Mouse (Mus musculus) small intestine, adult 10 weeks (tissue): ENCODE results near the gene Slc13a4. TPM values are rescaled to one million over a fixed set of nuclear protein-coding genes. Genes with fewer than 3 reads are reported as not detected.

Experiments used
- polyA plus RNA-seq: library from polyadenylated mRNA; stranded (reverse); fragments of 350-450 nt; fragmentation: Illumina TruSeq; extraction: RNeasy Lipid Tissue Mini Kit (QIAGEN cat#74804); gene quantifications from one replicate; pipeline ENCODE4 v1.2.3, GENCODE M21; 2014; ENCODE audit warnings: low replicate concordance

Gene Slc13a4
- polyA plus RNA-seq = not detected

DNA sequence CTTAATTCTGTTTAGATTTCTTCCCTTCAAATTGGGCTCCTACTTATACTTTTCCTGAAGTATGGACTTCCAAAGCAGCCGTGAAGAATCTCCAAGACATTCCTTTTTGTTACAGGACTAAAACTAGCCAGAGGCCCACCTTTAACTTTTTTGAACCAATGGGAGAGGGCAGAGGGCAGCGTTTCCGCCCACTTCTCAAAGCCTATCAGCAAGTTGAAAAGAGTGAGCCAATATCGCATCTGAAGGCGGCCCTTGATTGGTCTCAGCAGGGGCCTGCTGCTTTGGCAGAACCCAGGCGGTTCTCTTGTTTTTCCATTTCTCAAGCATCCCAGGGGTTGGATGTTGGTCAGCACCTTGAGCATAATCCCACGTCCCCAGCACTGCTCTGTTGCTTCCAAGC lies at the start of gene Slc13a4:
Gene Slc13a4 (minus strand): TSS at position 95 of the 400 bp plus-strand sequence.

DNA sequence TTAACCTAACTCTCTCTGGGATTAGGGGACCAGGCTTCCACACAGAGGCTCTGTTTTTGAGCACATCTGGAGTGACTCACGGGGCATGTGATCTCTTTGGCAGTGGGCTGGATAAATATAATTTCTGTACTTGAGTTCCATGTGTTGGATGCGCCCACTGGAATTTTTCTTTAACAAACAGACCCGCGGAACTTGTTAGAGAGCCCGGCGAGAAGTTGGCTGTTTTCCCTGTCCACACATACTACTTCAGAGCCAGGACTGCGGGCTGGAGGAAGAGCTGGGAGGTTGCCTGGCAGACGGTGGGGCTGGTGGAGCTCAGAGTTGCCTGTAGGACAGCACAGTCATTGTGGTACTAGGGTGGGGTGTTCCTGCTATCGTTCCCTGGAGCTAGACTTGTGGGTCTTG lies 18.2 kb upstream of the Slc13a4 start, which contains the start of gene Fam180a:
Gene Fam180a (minus strand): TSS at position 31 of the 405 bp plus-strand sequence.

Other genes with a start within 250 kb of the Slc13a4 start
- gene Cnot4, start 174.4 kb downstream of the Slc13a4 start, polyA plus RNA-seq = 35.9 TPM
- gene Nup205, start 130.7 kb downstream of the Slc13a4 start, polyA plus RNA-seq = 12.6 TPM
- 1.8 TPM for gene Fam180a, start 18.0 kb upstream of the Slc13a4 start, polyA plus RNA-seq
- 263 TPM for gene Mtpn, start 231.8 kb upstream of the Slc13a4 start, polyA plus RNA-seq